Mouse (Mus musculus) lung, postnatal 0 days (tissue): ENCODE measurements around the gene Miox. TPM values are rescaled to one million over a fixed set of nuclear protein-coding genes. Genes with fewer than 3 reads are reported as not detected.

Experiments
- ATAC-seq: fragments of 200-750 bp; cut with Nextera tagmentation; 2 replicates; pipeline ENCODE4 v1.8.0; 2017; ENCODE audit warnings: moderate library complexity
- DNase-seq: peaks from one replicate; pipeline ENCODE4 v3.0.0-alpha.2; 2016; ENCODE audit warnings: low spot score
- H3K27ac ChIP-seq: fragments of 300-500 bp; sonication (generic); 2 replicates; pipeline ENCODE4 v1.5.1; 2014; ENCODE audit warnings: antibody characterized with exemption, mild to moderate bottlenecking, low read length, mixed read lengths
- H3K27me3 ChIP-seq: fragments of 300-500 bp; sonication (generic); replicated peaks from 2 replicates; pipeline ENCODE4 v1.6.1; 2014; ENCODE audit warnings: low read length, mixed read lengths; ENCODE audit not compliant: insufficient read depth
- H3K36me3 ChIP-seq: fragments of 300-500 bp; sonication (generic); 2 replicates; pipeline ENCODE4 v1.6.1; 2014; ENCODE audit warnings: low read length, mixed read lengths; ENCODE audit not compliant: insufficient read depth
- H3K4me1 ChIP-seq: fragments of 300-500 bp; sonication (generic); 2 replicates; pipeline ENCODE4 v1.6.1; 2014; ENCODE audit warnings: antibody characterized with exemption, low read depth, low read length, mixed read lengths; ENCODE audit not compliant: insufficient read depth
- H3K4me2 ChIP-seq: fragments of 300-500 bp; sonication (generic); replicated peaks from 2 replicates; pipeline ENCODE4 v1.6.1; 2014; ENCODE audit warnings: low read depth, mild to moderate bottlenecking, low read length, moderate library complexity, mixed read lengths
- H3K4me3 ChIP-seq: fragments of 300-500 bp; sonication (generic); 2 replicates; pipeline ENCODE4 v1.5.1; 2014; ENCODE audit warnings: low read depth, low read length
- H3K9ac ChIP-seq: fragments of 300-500 bp; sonication (generic); replicated peaks from 2 replicates; pipeline ENCODE4 v1.6.1; 2014; ENCODE audit warnings: low read depth, mild to moderate bottlenecking
- H3K9me3 ChIP-seq: fragments of 300-500 bp; sonication (generic); 2 replicates; pipeline ENCODE4 v1.6.1; 2016; ENCODE audit warnings: low read length, mixed read lengths
- CTCF ChIP-seq: IDR thresholded peaks from 2 replicates; pipeline ENCODE4 v1.5.1; 2016; ENCODE audit warnings: antibody characterized with exemption, mild to moderate bottlenecking
- EP300 ChIP-seq: IDR thresholded peaks from 2 replicates; pipeline ENCODE4 v1.6.1; 2016; ENCODE audit warnings: antibody characterized with exemption, mild to moderate bottlenecking, control low read depth
- WGBS: fragments of 180-500 bp; shearing (Covaris S2); extraction: QIAGEN DNeasy Blood & Tissue Kit; methylation state at CpG from one replicate; pipeline ENCODE4 v1.1.7; 2014; 5-methylcytosine and 5-hydroxymethylcytosine counted together
- polyA plus RNA-seq: library from polyadenylated mRNA; unstranded; fragments of >200 nt; fragmentation: Nextera tagmentation; extraction: Ambion mirVana; gene quantifications from 2 replicates; pipeline ENCODE4 v1.2.1, GENCODE M21; 2015

Miox gene
- polyA plus RNA-seq, 1 experiment from 2014 or later: not detected

- H3K27me3 ChIP-seq: no peaks in the 10 kb centered on the region
These were observed 5.9 kb downstream of the Miox start for GRCm38 (mm10) chr15:89340136-89340535.

GRCm38 (mm10) chr15:89341678-89342077 lies 7.5 kb downstream of the Miox start:
- Histone ChIP-seq H3K27me3 (no peaks in the 10 kb centered on the region), H3K4me2 (no peak overlapping the region), H3K36me3 (no peaks in the 10 kb centered on the region), H3K4me3 (no peak overlapping the region), H3K4me1 (no peaks in the 10 kb centered on the region), H3K9me3 (no peaks in the 10 kb centered on the region), H3K27ac (no peak overlapping the region), H3K9ac (no peak overlapping the region)
- ATAC-seq (no peak), DNase-seq (no peak)
- no peak for TF ChIP-seq CTCF
- no peak for TF ChIP-seq EP300
- WGBS: 45% methylated on average over 1 of the region's 1 CpGs

More at GRCm38 (mm10) chr15:89340136-89340535, 5.9 kb downstream of the Miox start:
- no peak for DNase-seq
- Histone ChIP-seq H3K9ac (no peak overlapping the region), H3K4me3 (no peak overlapping the region), H3K9me3 (no peaks in the 10 kb centered on the region), H3K4me1 (no peaks in the 10 kb centered on the region), H3K36me3 (no peaks in the 10 kb centered on the region), H3K4me2 (no peak overlapping the region), H3K27ac (no peak overlapping the region)
- no peak for ATAC-seq
- no peak for TF ChIP-seq CTCF
- TF ChIP-seq EP300: no peak
- WGBS: 69% methylated on average over 3 of the region's 3 CpGs

DNA sequence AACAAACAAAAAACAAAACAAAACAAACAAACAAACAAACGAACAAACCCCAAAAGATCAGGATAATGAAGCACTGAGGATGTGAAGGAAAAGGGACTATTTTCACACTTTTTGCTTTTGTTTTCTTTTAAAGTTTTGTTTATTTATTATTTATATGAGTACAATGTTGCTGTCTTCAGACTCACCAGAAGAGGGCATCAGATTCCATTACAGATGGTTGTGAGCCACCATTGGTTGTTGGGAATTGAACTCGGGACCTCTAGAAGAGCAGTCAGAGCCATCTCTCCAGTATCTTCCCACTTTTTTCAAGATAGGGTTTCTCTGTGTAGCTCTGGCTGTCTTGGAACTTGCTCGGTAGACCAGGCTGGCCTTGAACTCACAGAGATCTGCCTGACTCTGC lies 9.1 kb downstream of the Miox start:
- Histone ChIP-seq H3K27me3 (no peaks in the 10 kb centered on the region), H3K4me1 (no peaks in the 10 kb centered on the region), H3K27ac (no peak overlapping the region), H3K9me3 (no peaks in the 10 kb centered on the region), H3K36me3 (no peaks in the 10 kb centered on the region), H3K9ac (no peak overlapping the region), H3K4me2 (no peak overlapping the region), H3K4me3 (no peak overlapping the region)
- WGBS: 82% methylated on average over 3 of the region's 3 CpGs
- ATAC-seq (no peak), DNase-seq (no peak)
- TF ChIP-seq CTCF (peak; percentile 50), EP300 (no peak)

- Histone ChIP-seq H3K27ac (peak overlapping the region; percentile 43), H3K4me2 (no peak overlapping the region), H3K4me3 (no peak overlapping the region), H3K27me3 (no peaks in the 10 kb centered on the region), H3K9ac (no peak overlapping the region), H3K4me1 (no peaks in the 10 kb centered on the region; the same call in 1 of the 2 replicates), H3K9me3 (no peaks in the 10 kb centered on the region), H3K36me3 (peaks cover 16% of the 10 kb centered on the region)
- TF ChIP-seq CTCF: no peak
- no peak for TF ChIP-seq EP300
- DNase-seq: no peak
- WGBS: 75% methylated on average over 5 of the region's 5 CpGs
- ATAC-seq: no peak; the same call in 1 of the 2 replicates
These were observed 16.2 kb downstream of the Miox start for GRCm38 (mm10) chr15:89350447-89350846.

GRCm38 (mm10) chr15:89351302-89351701 lies 17.1 kb downstream of the Miox start:
- Histone ChIP-seq H3K27ac (peak overlapping the region; percentile 43; the same call in 1 of the 2 replicates), H3K4me1 (no peaks in the 10 kb centered on the region; the same call in 1 of the 2 replicates), H3K36me3 (peaks cover 16% of the 10 kb centered on the region), H3K9ac (no peak overlapping the region), H3K27me3 (no peaks in the 10 kb centered on the region), H3K4me3 (no peak overlapping the region), H3K9me3 (no peaks in the 10 kb centered on the region), H3K4me2 (no peak overlapping the region)
- ATAC-seq (no peak), DNase-seq (no peak)
- TF ChIP-seq CTCF (no peak), EP300 (no peak)
- WGBS: 86% methylated on average over 15 of the region's 15 CpGs

DNA sequence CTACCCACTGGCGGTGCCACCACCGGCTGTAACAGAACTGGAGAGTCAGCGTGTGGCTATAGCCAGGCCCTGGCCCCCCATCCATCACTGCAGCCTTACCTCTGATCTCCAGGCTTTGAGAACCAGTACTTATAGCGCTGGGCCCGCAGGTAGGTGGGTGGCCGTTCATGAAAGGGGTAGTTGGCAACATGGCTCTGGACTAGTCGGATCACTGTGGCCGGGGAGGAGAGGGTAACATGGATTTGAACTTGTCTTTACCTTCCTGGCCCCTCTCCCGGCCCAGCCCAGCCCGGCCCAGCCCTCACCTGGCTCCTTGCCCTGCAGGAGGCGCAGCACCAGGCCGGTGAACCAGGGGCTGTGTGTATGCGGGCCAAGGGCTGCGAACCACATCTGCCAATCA lies 17.9 kb downstream of the Miox start:
- ATAC-seq: no peak
- no peak for TF ChIP-seq EP300
- no peak for TF ChIP-seq CTCF

GRCm38 (mm10) chr15:89352795-89353194 lies 18.6 kb downstream of the Miox start:
- no peak overlapping the region for H3K9ac ChIP-seq
- H3K4me3 ChIP-seq: no peak overlapping the region
- H3K4me2 ChIP-seq: no peak overlapping the region
- no peak for DNase-seq
- TF ChIP-seq CTCF (no peak), EP300 (no peak)
- 96% methylated on average over 12 of the region's 12 CpGs for WGBS
- no peak for ATAC-seq
- peaks cover 5% of the 10 kb centered on the region; the same call in 1 of the 2 replicates for H3K4me1 ChIP-seq
- H3K9me3 ChIP-seq: no peaks in the 10 kb centered on the region
- peaks cover 16% of the 10 kb centered on the region for H3K36me3 ChIP-seq
- H3K27me3 ChIP-seq: no peaks in the 10 kb centered on the region
- no peak overlapping the region for H3K27ac ChIP-seq

More for the DNA sequence above, 17.9 kb downstream of the Miox start:
- Histone ChIP-seq H3K27ac (no peak overlapping the region), H3K27me3 (no peaks in the 10 kb centered on the region), H3K9ac (no peak overlapping the region), H3K9me3 (no peaks in the 10 kb centered on the region), H3K36me3 (peaks cover 16% of the 10 kb centered on the region), H3K4me1 (peaks cover 2% of the 10 kb centered on the region; the same call in 1 of the 2 replicates), H3K4me3 (no peak overlapping the region), H3K4me2 (no peak overlapping the region)
- 92% methylated on average over 14 of the region's 14 CpGs for WGBS
- no peak for DNase-seq
